Mouse (Mus musculus) CH12.LX (cell line): ENCODE results near the gene Trarg1. TPM values are rescaled to one million over a fixed set of nuclear protein-coding genes. Genes with fewer than 3 reads are reported as not detected.
A peak's percentile ranks its signal among the peaks of the same experiment; 100 is the strongest.

ENCODE experiments used
- DNase-seq: peaks from one replicate; pipeline ENCODE4 v3.0.0-alpha.2; 2013; ENCODE audit errors: extremely low read depth
- H3K27ac ChIP-seq: 2 replicates; pipeline ENCODE4 v1.5.1; 2012; ENCODE audit warnings: low read depth, mild to moderate bottlenecking, control low read depth, moderate library complexity; ENCODE audit not compliant: insufficient read depth
- H3K27me3 ChIP-seq: replicated peaks from 2 replicates; pipeline ENCODE3; 2012; ENCODE audit warnings: inconsistent platforms
- H3K36me3 ChIP-seq, 2 experiments: replicated peaks in 1 of 2; 2 replicates each; pipeline versions ENCODE3 to v1.6.1; 2012; ENCODE audit warnings: inconsistent platforms in 1 of 2, low read length in 1 of 2, mild to moderate bottlenecking in 1 of 2, mixed read lengths in 1 of 2, moderate library complexity in 1 of 2; ENCODE audit not compliant: control insufficient read depth in 1 of 2, insufficient read depth in 1 of 2
- H3K4me1 ChIP-seq, 2 experiments: 2 replicates each; pipeline ENCODE4 v1.6.1; 2012; ENCODE audit warnings: inconsistent platforms in 1 of 2, moderate library complexity in 1 of 2; ENCODE audit not compliant: insufficient read depth in 2 of 2, control insufficient read depth in 1 of 2
- H3K4me2 ChIP-seq: 2 replicates; pipeline ENCODE4 v1.6.1; 2012; ENCODE audit warnings: low read depth, mild to moderate bottlenecking, control low read depth; ENCODE audit not compliant: poor library complexity, insufficient read depth, severe bottlenecking
- H3K4me3 ChIP-seq, 3 experiments: fragments of 150-350 bp in 1 of 3; sonication (generic) in 1 of 3; replicated peaks in 1 of 3; 2 replicates each; pipeline versions ENCODE3 to v1.5.1; 2011 to 2012; ENCODE audit warnings: low read depth in 2 of 3, low read length in 2 of 3, mild to moderate bottlenecking in 2 of 3, moderate library complexity in 2 of 3, control low read depth in 1 of 3, improper control_type of control experiment in 1 of 3, inconsistent platforms in 1 of 3, mixed read lengths in 1 of 3; ENCODE audit not compliant: poor library complexity in 1 of 3
- H3K79me2 ChIP-seq: replicated peaks from 2 replicates; pipeline ENCODE4 v1.6.1; 2012; ENCODE audit warnings: mild to moderate bottlenecking, moderate library complexity; ENCODE audit not compliant: control insufficient read depth, poor library complexity, insufficient read depth, severe bottlenecking; ENCODE audit errors: extremely low read depth
- H3K9ac ChIP-seq: 2 replicates; pipeline ENCODE4 v1.6.1; 2012; ENCODE audit warnings: low read depth, mild to moderate bottlenecking, control low read depth, moderate library complexity; ENCODE audit not compliant: insufficient read depth
- H3K9me3 ChIP-seq: replicated peaks from 2 replicates; pipeline ENCODE3; 2012; ENCODE audit warnings: low read length, inconsistent platforms, mixed read lengths
- CTCF ChIP-seq, 2 experiments: IDR thresholded peaks in 1 of 2; conservative IDR thresholded peaks in 1 of 2; 2 replicates each; pipeline ENCODE4 v1.5.1; 2011 to 2012; ENCODE audit warnings: low read depth in 2 of 2, low read length in 2 of 2, improper control_type of control experiment in 1 of 2, inconsistent platforms in 1 of 2, mild to moderate bottlenecking in 1 of 2, moderate library complexity in 1 of 2
- E2F4 ChIP-seq: IDR thresholded peaks from 2 replicates; pipeline ENCODE4 v1.6.1; 2011; ENCODE audit warnings: low read depth, low read length, improper control_type of control experiment; ENCODE audit not compliant: insufficient replicate concordance
- ELF1 ChIP-seq: IDR thresholded peaks from 2 replicates; pipeline ENCODE4 v1.6.1; 2014; ENCODE audit warnings: low read depth, mild to moderate bottlenecking, inconsistent platforms, low read length, improper control_type of control experiment
- ETS1 ChIP-seq: conservative IDR thresholded peaks from 2 replicates; pipeline ENCODE4 v1.6.1; 2012; ENCODE audit warnings: low read depth, mild to moderate bottlenecking, inconsistent platforms, low read length, improper control_type of control experiment, moderate library complexity
- GABPA ChIP-seq: IDR thresholded peaks from 2 replicates; pipeline ENCODE4 v1.6.1; 2012; ENCODE audit warnings: low read depth, low read length, improper control_type of control experiment, inconsistent platforms; ENCODE audit not compliant: insufficient replicate concordance
- IRF4 ChIP-seq: IDR thresholded peaks from 2 replicates; pipeline ENCODE4 v1.6.1; 2014; ENCODE audit warnings: low read depth, mild to moderate bottlenecking, inconsistent platforms, low read length, improper control_type of control experiment
- KAT2A ChIP-seq: IDR thresholded peaks from 2 replicates; pipeline ENCODE4 v1.6.1; 2012; ENCODE audit warnings: low read length, improper control_type of control experiment, inconsistent platforms; ENCODE audit not compliant: insufficient replicate concordance
- MAFK ChIP-seq: IDR thresholded peaks from 2 replicates; pipeline ENCODE4 v1.6.1; 2011; ENCODE audit warnings: low read length, improper control_type of control experiment; ENCODE audit not compliant: insufficient replicate concordance
- MAZ ChIP-seq: IDR thresholded peaks from 2 replicates; pipeline ENCODE4 v1.6.1; 2012; ENCODE audit warnings: low read depth, mild to moderate bottlenecking, inconsistent platforms, low read length, improper control_type of control experiment, moderate library complexity
- MEF2A ChIP-seq: IDR thresholded peaks from 2 replicates; pipeline ENCODE4 v1.6.1; 2014; ENCODE audit warnings: low read depth, mild to moderate bottlenecking, inconsistent platforms, low read length, improper control_type of control experiment, borderline replicate concordance
- NELFE ChIP-seq: IDR thresholded peaks from 2 replicates; pipeline ENCODE4 v1.6.1; 2011; ENCODE audit warnings: low read depth, low read length, improper control_type of control experiment
- POLR2AphosphoS2 ChIP-seq: IDR thresholded peaks from 2 replicates; pipeline ENCODE4 v1.6.1; 2011; ENCODE audit warnings: low read depth, low read length, improper control_type of control experiment
- RAD21 ChIP-seq: IDR thresholded peaks from 2 replicates; pipeline ENCODE4 v1.6.1; 2011; ENCODE audit warnings: low read depth, mild to moderate bottlenecking, low read length, improper control_type of control experiment, moderate library complexity
- SIN3A ChIP-seq: IDR thresholded peaks from 2 replicates; pipeline ENCODE4 v1.6.1; 2012; ENCODE audit warnings: low read length, improper control_type of control experiment, inconsistent platforms
- SMC3 ChIP-seq: IDR thresholded peaks from 2 replicates; pipeline ENCODE4 v1.6.1; 2011; ENCODE audit warnings: low read depth, low read length, improper control_type of control experiment
- TBP ChIP-seq: conservative IDR thresholded peaks from 2 replicates; pipeline ENCODE4 v1.6.1; 2011; ENCODE audit warnings: low read depth, low read length, improper control_type of control experiment
- TCF12 ChIP-seq: IDR thresholded peaks from 2 replicates; pipeline ENCODE4 v1.6.1; 2014; ENCODE audit warnings: low read depth, mild to moderate bottlenecking, inconsistent platforms, low read length, improper control_type of control experiment
- USF1 ChIP-seq: IDR thresholded peaks from 2 replicates; pipeline ENCODE4 v1.6.1; 2014; ENCODE audit warnings: low read depth, mild to moderate bottlenecking, inconsistent platforms, low read length, improper control_type of control experiment
- USF2 ChIP-seq: conservative IDR thresholded peaks from 2 replicates; pipeline ENCODE4 v1.6.1; 2011; ENCODE audit warnings: low read depth, low read length, improper control_type of control experiment
- ZC3H11A ChIP-seq: IDR thresholded peaks from 2 replicates; pipeline ENCODE4 v1.6.1; 2012; ENCODE audit warnings: low read depth, mild to moderate bottlenecking, inconsistent platforms, low read length, improper control_type of control experiment
- ZKSCAN1 ChIP-seq: IDR thresholded peaks from 2 replicates; pipeline ENCODE4 v1.6.1; 2012; ENCODE audit warnings: low read depth, inconsistent platforms, low read length, improper control_type of control experiment, borderline replicate concordance
- ZNF384 ChIP-seq: IDR thresholded peaks from 2 replicates; pipeline ENCODE4 v1.6.1; 2012; ENCODE audit warnings: low read depth, low read length, improper control_type of control experiment, inconsistent platforms
- dilution Hi-C: fragments of 300-500 bp; cut with MboI; formaldehyde crosslinking; loops from 2 replicates; pipeline ENCODE4 v1.14.3; 2020; ENCODE audit warnings: low sequenced_read_pairs; ENCODE audit not compliant: extremely low pct_unique_long_range_greater_than_20kb, extremely low pct_ligation_motif_present
- in situ Hi-C: fragments of 300-500 bp; cut with MboI; formaldehyde crosslinking; loops from 3 replicates; pipeline ENCODE4 v1.14.3; 2019; ENCODE audit warnings: low sequenced_read_pairs, low pct_ligation_motif_present, low pct_unique_long_range_greater_than_20kb, mixed read lengths
- polyA plus RNA-seq: library from polyadenylated mRNA; unstranded; fragments of >175 nt; gene quantifications from 2 replicates; pipeline ENCODE4 v1.2.1, GENCODE M21; 2012; ENCODE audit warnings: low read depth; ENCODE audit not compliant: insufficient read length
- total RNA-seq, 2 experiments: library from RNA; depleted of rRNA; stranded (reverse); fragments of 300-350 nt in 1 of 2; fragments of >200 nt in 1 of 2; gene quantifications; 2 replicates each; pipeline ENCODE4 v1.2.3; 2012 to 2014

Trarg1 gene
- total and polyA plus RNA-seq, 3 experiments: not detected

DNA sequence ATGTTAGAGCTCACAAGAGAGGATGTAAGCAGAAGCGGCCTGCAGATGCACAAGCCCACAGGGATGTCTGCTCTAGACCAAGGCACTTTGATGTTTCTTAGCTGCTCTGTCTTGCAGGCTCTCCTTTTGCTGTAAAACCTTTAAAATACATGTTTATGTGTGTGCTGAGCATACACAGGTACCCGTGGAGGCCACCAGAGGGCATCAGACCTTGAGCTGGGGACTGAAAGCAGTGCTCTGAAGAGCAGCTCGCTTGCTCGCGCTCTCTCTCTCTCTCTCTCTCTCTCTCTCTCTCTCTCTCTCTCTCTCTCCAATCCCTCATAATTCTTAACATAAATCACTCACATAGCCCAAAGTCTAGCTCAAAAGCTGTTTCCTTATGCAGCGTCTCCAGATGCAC lies 59.5 kb downstream of the Trarg1 start:
- no peaks in the 10 kb centered on the region for H3K79me2 ChIP-seq
- dilution Hi-C loops: no loop called here
- H3K4me3 ChIP-seq: no peak overlapping the region
- no peak overlapping the region for H3K9ac ChIP-seq
- no peak overlapping the region for H3K27ac ChIP-seq
- DNase-seq: peak; percentile 48
- no peak overlapping the region for H3K4me2 ChIP-seq
- H3K9me3 ChIP-seq: no peaks in the 10 kb centered on the region
- H3K36me3 ChIP-seq: peaks cover 31 to 84% of the 10 kb centered on the region in 2 experiments
- in situ Hi-C loops: no loop called here
- peaks cover 13 to 24% of the 10 kb centered on the region in 2 experiments for H3K4me1 ChIP-seq
- TF ChIP-seq SMC3 (peak; percentile 61), TCF12 (no peak), RAD21 (peak; percentile 20), GABPA (no peak), TBP (no peak), E2F4 (no peak), USF2 (no peak), CTCF (conservative IDR thresholded peaks at IDR 0.05 in 1 of 2, IDR thresholded peaks at IDR 0.05 in 1 of 2; ENCODE audit: low read depth in 2 of 2, low read length in 2 of 2) (peak; percentile 42 to 71)
- no peaks in the 10 kb centered on the region for H3K27me3 ChIP-seq

- Histone ChIP-seq H3K4me3 (no peak overlapping the region), H3K9ac (no peak overlapping the region), H3K9me3 (no peaks in the 10 kb centered on the region), H3K4me1 (no peaks in the 10 kb centered on the region), H3K4me2 (no peak overlapping the region), H3K79me2 (no peaks in the 10 kb centered on the region), H3K27ac (no peak overlapping the region), H3K27me3 (no peaks in the 10 kb centered on the region), H3K36me3 (peaks cover 39 to 84% of the 10 kb centered on the region in 2 experiments)
- in situ Hi-C loops: no loop called here
- no peak for TF ChIP-seq ZNF384
- TF ChIP-seq USF1: no peak
- TF ChIP-seq ELF1: no peak
- TF ChIP-seq IRF4: no peak
- TF ChIP-seq MAZ: no peak
- TF ChIP-seq SIN3A: no peak
- no peak for TF ChIP-seq POLR2AphosphoS2
- no peak for TF ChIP-seq SMC3
- TF ChIP-seq ETS1: no peak
- no peak for TF ChIP-seq MAFK
- no peak for TF ChIP-seq RAD21
- TF ChIP-seq ZC3H11A: no peak
- TF ChIP-seq TCF12: no peak
- TF ChIP-seq NELFE: no peak
- no peak for TF ChIP-seq KAT2A
- no peak for TF ChIP-seq ZKSCAN1
- TF ChIP-seq MEF2A: no peak
- dilution Hi-C loops: no loop called here
- DNase-seq: no peak
Observed at GRCm38 (mm10) chr11:76742511-76742910, 62.9 kb downstream of the Trarg1 start.
